In the genomic region with DNA sequence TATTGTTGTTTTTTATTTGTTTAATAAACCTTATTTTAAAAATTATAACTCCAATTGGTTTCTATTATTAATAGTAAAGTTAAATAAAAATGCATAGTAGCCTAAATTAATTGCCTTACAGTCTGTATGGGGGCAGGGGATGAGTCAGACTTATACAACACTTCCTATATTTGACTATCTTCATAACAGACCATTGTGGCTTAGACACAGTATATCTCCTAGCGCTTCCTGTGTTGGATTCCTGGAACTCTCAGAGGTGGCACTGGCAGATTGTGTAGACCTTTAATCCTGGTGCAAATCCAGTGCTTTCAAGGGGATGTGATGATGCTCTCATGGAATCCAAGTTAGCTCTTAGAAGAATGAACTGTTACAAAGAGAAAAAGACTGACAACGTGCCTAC, we compare ENCODE assay signal across 14 mouse cellular contexts.
"Had no signal": no experiment of that assay in that cellular context is flagged by ENCODE, and none has a peak within 500 bp of the region (broad histone marks: within the 10 kb centered on the region; RNA-seq: fewer than 3 reads in every experiment).

No protein-coding gene starts in this region.

- H3K36me3 ChIP-seq: kidney, embryonic 15.5 days; limb, embryonic 10.5 days; neural tube, embryonic 13.5 days; stomach, embryonic 15.5 days had no signal

- H3K9ac ChIP-seq: kidney, embryonic 15.5 days; neural tube, embryonic 13.5 days; stomach, embryonic 15.5 days had no signal

- H3K27me3 ChIP-seq: kidney, embryonic 15.5 days; neural tube, embryonic 13.5 days; stomach, embryonic 15.5 days had no signal

- H3K4me3 ChIP-seq: kidney, embryonic 15.5 days; left cerebral cortex, adult 2 months; limb, embryonic 10.5 days; neural tube, embryonic 13.5 days; stomach, embryonic 15.5 days had no signal

- H3K9me3 ChIP-seq: kidney, embryonic 15.5 days; limb, embryonic 10.5 days; neural tube, embryonic 13.5 days; stomach, embryonic 15.5 days had no signal

- H3K4me1 ChIP-seq: kidney, embryonic 15.5 days; limb, embryonic 10.5 days; neural tube, embryonic 13.5 days; stomach, embryonic 15.5 days had no signal

- DNase-seq: kidney, adult 2 months; kidney, postnatal 25 days; lung, adult 18-20 months; retina, postnatal 1 day; right cerebral cortex, postnatal 14 days; thymus, postnatal 4 days had no signal

- H3K27ac ChIP-seq: kidney, embryonic 15.5 days; left cerebral cortex, adult 2 months; limb, embryonic 10.5 days; neural tube, embryonic 13.5 days; stomach, embryonic 15.5 days had no signal

- ATAC-seq: intestine, embryonic 16.5 days; midbrain, embryonic 16.5 days had no signal

- H3K4me2 ChIP-seq: kidney, embryonic 15.5 days; midbrain, embryonic 11.5 days; neural tube, embryonic 13.5 days; stomach, embryonic 15.5 days had no signal
